Comparison of ENCODE assay signal across 8 mouse cellular contexts in genomic region chr7:143123876-143124669, GRCm38 (mm10). TPM values are rescaled to one million over a fixed set of nuclear protein-coding genes. Genes with fewer than 3 reads are reported as not detected.
DNase-seq lines count a peak whose midpoint lies in the region; ATAC-seq and TF ChIP-seq lines count a peak whose summit lies in the region.

No protein-coding gene starts in this region.

- H3K4me1 ChIP-seq in ES-Bruce4 (ENCODE audit: control insufficient read depth, insufficient read depth, low read length): peaks cover 23% of the 10 kb centered on the region
- peaks cover 40% of the 10 kb centered on the region for H3K4me1 ChIP-seq in intestine, embryonic 15.5 days (replicated peaks)
- H3K4me1 ChIP-seq in lung, postnatal 0 days (ENCODE audit: insufficient read depth, low read depth, low read length): peaks cover 27% of the 10 kb centered on the region

- no peaks in the 10 kb centered on the region for H3K27me3 ChIP-seq in ES-Bruce4 (ENCODE audit: control insufficient read depth, insufficient read depth, low read length, poor library complexity, severe bottlenecking)
- no peaks in the 10 kb centered on the region for H3K27me3 ChIP-seq in intestine, embryonic 15.5 days (replicated peaks)
- no peaks in the 10 kb centered on the region for H3K27me3 ChIP-seq in lung, postnatal 0 days (replicated peaks; ENCODE audit: insufficient read depth, low read length)

- H3K36me3 ChIP-seq in ES-Bruce4 (ENCODE audit: control insufficient read depth, insufficient read depth, low read length, poor library complexity, severe bottlenecking): no peaks in the 10 kb centered on the region
- no peaks in the 10 kb centered on the region for H3K36me3 ChIP-seq in intestine, embryonic 15.5 days
- H3K36me3 ChIP-seq in lung, postnatal 0 days (ENCODE audit: insufficient read depth, low read length): no peaks in the 10 kb centered on the region

- H3K9ac ChIP-seq in ES-Bruce4 (ENCODE audit: low read depth, poor library complexity, severe bottlenecking): 0 out of 2 replicates have a peak overlapping the region, but pooled peaks have one; percentile 1
- no peak overlapping the region for H3K9ac ChIP-seq in intestine, embryonic 15.5 days
- no peak overlapping the region for H3K9ac ChIP-seq in lung, postnatal 0 days (replicated peaks; ENCODE audit: low read depth)

- 11% methylated on average over 6 of the region's 6 CpGs for WGBS in intestine, embryonic 15.5 days
- WGBS in lung, postnatal 0 days: 14% methylated on average over 6 of the region's 6 CpGs

- ATAC-seq in intestine, embryonic 15.5 days: peak; percentile 64
- peak; percentile 80 for ATAC-seq in lung, postnatal 0 days

- peak overlapping the region; percentile 83 for H3K27ac ChIP-seq in ES-Bruce4 (ENCODE audit: insufficient read depth, low read length)
- peak overlapping the region; percentile 40 for H3K27ac ChIP-seq in intestine, embryonic 15.5 days
- H3K27ac ChIP-seq in lung, postnatal 0 days (ENCODE audit: low read length): peak overlapping the region; percentile 60; the same call in 1 of the 2 replicates

- peak; percentile 95 for TF ChIP-seq EP300 in ES-Bruce4 (IDR thresholded peaks at IDR 0.05; ENCODE audit: insufficient read depth, low read depth, low read length)
- no peak for TF ChIP-seq EP300 in lung, postnatal 0 days (IDR thresholded peaks at IDR 0.05)

- peak; percentile 85 for DNase-seq in cerebellum, adult 11-12 months
- DNase-seq in gastrocnemius, postnatal 25 days: peak; percentile 64
- DNase-seq in lung, postnatal 0 days (ENCODE audit: low spot score): peak; percentile 73
- no peak for DNase-seq in thymus, postnatal 0 days (ENCODE audit: low spot score)
- no peak for DNase-seq in spleen, postnatal 14 days (ENCODE audit: low spot score in 2 of 2)
- no peak for DNase-seq in adrenal gland, postnatal 25 days

- H3K9me3 ChIP-seq in ES-Bruce4 (replicated peaks; ENCODE audit: control insufficient read depth, insufficient read depth, low read length, poor library complexity, severe bottlenecking): no peaks in the 10 kb centered on the region
- no peaks in the 10 kb centered on the region for H3K9me3 ChIP-seq in intestine, embryonic 15.5 days
- no peaks in the 10 kb centered on the region for H3K9me3 ChIP-seq in lung, postnatal 0 days (ENCODE audit: low read length)

- no peak for TF ChIP-seq CTCF in ES-Bruce4 (IDR thresholded peaks at IDR 0.05; ENCODE audit: low read depth, low read length)
- TF ChIP-seq CTCF in lung, postnatal 0 days (IDR thresholded peaks at IDR 0.05): no peak

- H3K4me2 ChIP-seq in intestine, embryonic 15.5 days (replicated peaks): no peak overlapping the region
- no peak overlapping the region for H3K4me2 ChIP-seq in lung, postnatal 0 days (replicated peaks; ENCODE audit: low read depth, low read length)

- no peak overlapping the region for H3K4me3 ChIP-seq in ES-Bruce4 (ENCODE audit: low read depth, low read length)
- H3K4me3 ChIP-seq in intestine, embryonic 15.5 days (replicated peaks): no peak overlapping the region
- H3K4me3 ChIP-seq in lung, postnatal 0 days (ENCODE audit: low read depth, low read length): no peak overlapping the region

- no peak for TF ChIP-seq POLR2A in ES-Bruce4 (IDR thresholded peaks at IDR 0.05; ENCODE audit: insufficient read depth, low read length)

RNA-seq across cellular contexts. Expression of gene Kcnq1, which starts 17.9 kb away (rescaled TPM):
- polyA plus RNA-seq in ES-Bruce4 (2011; ENCODE audit: insufficient read depth, insufficient read length, low read depth, missing spikeins): not detected in 2 replicates
- total RNA-seq in gastrocnemius, postnatal 25 days (2021): under 1 TPM; 0.33 to 0.80 TPM
- 7.9 and 9.9 TPM in 2 replicates for polyA plus RNA-seq in intestine, embryonic 15.5 days (2015; fragmentation: Nextera tagmentation; extraction: Ambion mirVana)
- 11.8 and 13.0 TPM in 2 replicates for polyA plus RNA-seq in lung, postnatal 0 days (2015; fragmentation: Nextera tagmentation; extraction: Ambion mirVana)
- 0.29 and 1.0 TPM in 2 replicates for polyA plus RNA-seq in thymus, postnatal 0 days (2015; fragmentation: Nextera tagmentation; extraction: Ambion mirVana)
- 3.5 and 3.6 TPM in 2 replicates for total RNA-seq in adrenal gland, postnatal 25 days (2021)

RNA-seq across cellular contexts. Expression of gene Trpm5, which starts 29.6 kb away (rescaled TPM):
- polyA plus RNA-seq in ES-Bruce4 (2011; ENCODE audit: insufficient read depth, insufficient read length, low read depth, missing spikeins): not detected in 2 replicates
- under 1 TPM in 1 of 2 experiments, not detected in 1; 0.13 TPM for total RNA-seq in gastrocnemius, postnatal 25 days (2021)
- 8.2 and 9.8 TPM in 2 replicates for polyA plus RNA-seq in intestine, embryonic 15.5 days (2015; fragmentation: Nextera tagmentation; extraction: Ambion mirVana)
- polyA plus RNA-seq in lung, postnatal 0 days (2015; fragmentation: Nextera tagmentation; extraction: Ambion mirVana): 0.65 and 0.72 TPM in 2 replicates
- 0.98 and 1.5 TPM in 2 replicates for polyA plus RNA-seq in thymus, postnatal 0 days (2015; fragmentation: Nextera tagmentation; extraction: Ambion mirVana)
- 0.24 TPM in 1 of 2 replicates, not detected in the other for total RNA-seq in adrenal gland, postnatal 25 days (2021)

RNA-seq across cellular contexts. Expression of gene Tssc4, which starts 55.0 kb away (rescaled TPM):
- polyA plus RNA-seq in ES-Bruce4 (2011; ENCODE audit: insufficient read depth, insufficient read length, low read depth, missing spikeins): 18.2 and 21.0 TPM in 2 replicates
- 1 to 10 TPM; 7.4 to 8.6 TPM for total RNA-seq in gastrocnemius, postnatal 25 days (2021)
- 76.0 and 76.2 TPM in 2 replicates for polyA plus RNA-seq in intestine, embryonic 15.5 days (2015; fragmentation: Nextera tagmentation; extraction: Ambion mirVana)
- 52.3 and 54.5 TPM in 2 replicates for polyA plus RNA-seq in lung, postnatal 0 days (2015; fragmentation: Nextera tagmentation; extraction: Ambion mirVana)
- polyA plus RNA-seq in thymus, postnatal 0 days (2015; fragmentation: Nextera tagmentation; extraction: Ambion mirVana): 68.5 and 72.3 TPM in 2 replicates
- total RNA-seq in adrenal gland, postnatal 25 days (2021): 32.2 and 32.7 TPM in 2 replicates

Comparison
In these comparisons a context has a peak if more than half of its experiments do, and no peak if none do; other contexts are left out.
1. DNase-seq: peak in cerebellum, adult 11-12 months (single experiment), gastrocnemius, postnatal 25 days (single experiment) and lung, postnatal 0 days (single experiment); none in thymus, postnatal 0 days (single experiment), spleen, postnatal 14 days (0 of 2) and adrenal gland, postnatal 25 days (single experiment).
2. Peak in every context shown above with its lines, with median percentiles within 50 percentile points of each other: H3K27ac ChIP-seq.